Mouse (Mus musculus): ENCODE measurements around the gene Rps11.
"Not testable (repeated sequence)": the region's sequence is repeated elsewhere in the genome, so short reads cannot be mapped to it uniquely, and the experiment has no call there.

The Rps11 gene

GRCm38 (mm10) chr7:45133446-45134159 is 9.4 kb upstream of the Rps11 start:
- DNase-seq (ENCODE audit: low spot score in 2 of 2): no peak

GRCm38 (mm10) chr7:45131850-45132249 is 7.6 kb upstream of the Rps11 start:
- DNase-seq (ENCODE audit: low spot score in 2 of 2): no peak

- no peak for DNase-seq (ENCODE audit: low spot score in 2 of 2)
Observed at GRCm38 (mm10) chr7:45129776-45130512, 5.7 kb upstream of the Rps11 start.

GRCm38 (mm10) chr7:45129318-45129717 is 5.1 kb upstream of the Rps11 start:
- DNase-seq (ENCODE audit: low spot score in 2 of 2): no peak

GRCm38 (mm10) chr7:45128624-45129246 is 4.5 kb upstream of the Rps11 start, which contains the start of gene Rpl13a:
Gene Rpl13a (minus strand): TSS chr7:45128761.
- peak; percentile 97 for DNase-seq (ENCODE audit: low spot score in 2 of 2)

GRCm38 (mm10) chr7:45127700-45128224 is 3.5 kb upstream of the Rps11 start:
- no peak for DNase-seq (ENCODE audit: low spot score in 2 of 2)

- DNase-seq (ENCODE audit: low spot score in 2 of 2): no peak
Observed at GRCm38 (mm10) chr7:45126844-45127699, 2.8 kb upstream of the Rps11 start.

- DNase-seq (ENCODE audit: low spot score in 2 of 2): no peak
Observed at GRCm38 (mm10) chr7:45126147-45126843, 2.1 kb upstream of the Rps11 start.

- not testable (repeated sequence) for DNase-seq (ENCODE audit: low spot score in 2 of 2)
Observed at GRCm38 (mm10) chr7:45125649-45126048, 1.4 kb upstream of the Rps11 start.

GRCm38 (mm10) chr7:45125144-45125600 is 933 bp upstream of the Rps11 start:
- no peak for DNase-seq (ENCODE audit: low spot score in 2 of 2)

- DNase-seq (ENCODE audit: low spot score in 2 of 2): no peak
Observed at GRCm38 (mm10) chr7:45123186-45123570, 1.1 kb downstream of the Rps11 start.

- no peak for DNase-seq (ENCODE audit: low spot score in 2 of 2)
Observed at GRCm38 (mm10) chr7:45122561-45123185, 1.6 kb downstream of the Rps11 start.

GRCm38 (mm10) chr7:45121966-45122365 is 2.3 kb downstream of the Rps11 start:
- no peak for DNase-seq (ENCODE audit: low spot score in 2 of 2)

- DNase-seq (ENCODE audit: low spot score in 2 of 2): no peak
Observed at GRCm38 (mm10) chr7:45121404-45121803, 2.8 kb downstream of the Rps11 start.

GRCm38 (mm10) chr7:45119780-45120709 is 4.2 kb downstream of the Rps11 start:
- DNase-seq (ENCODE audit: low spot score in 2 of 2): no peak

GRCm38 (mm10) chr7:45118336-45118735 is 5.9 kb downstream of the Rps11 start:
- no peak for DNase-seq (ENCODE audit: low spot score in 2 of 2)

- no peak for DNase-seq (ENCODE audit: low spot score in 2 of 2)
Observed at GRCm38 (mm10) chr7:45117566-45117965, 6.7 kb downstream of the Rps11 start.

GRCm38 (mm10) chr7:45113476-45113875 is 10.8 kb downstream of the Rps11 start:
- DNase-seq (ENCODE audit: low spot score in 2 of 2): no peak

- DNase-seq (ENCODE audit: low spot score in 2 of 2): no peak
Observed at GRCm38 (mm10) chr7:45112529-45112928, 11.7 kb downstream of the Rps11 start.
